In genomic region chr7:105735464-105735863, GRCm38 (mm10) we compare ENCODE assay signal across 8 mouse cellular contexts. TPM values are rescaled to one million over a fixed set of nuclear protein-coding genes. Genes with fewer than 3 reads are reported as not detected.
DNase-seq lines count a peak whose midpoint lies in the region; ATAC-seq and TF ChIP-seq lines count a peak whose summit lies in the region.
"Not testable (repeated sequence)": the region's sequence is repeated elsewhere in the genome, so short reads cannot be mapped to it uniquely, and the experiment has no call there.

No protein-coding gene starts in this region.

- 42% methylated on average over 4 of the region's 4 CpGs for WGBS in cerebellum, adult 2 months
- WGBS in forebrain, embryonic 12.5 days, result 53% methylated on average over 4 of the region's 4 CpGs
- WGBS in heart, embryonic 14.5 days, result 32% methylated on average over 3 of the region's 4 CpGs
- 38% methylated on average over 4 of the region's 4 CpGs for WGBS in intestine, embryonic 15.5 days
- WGBS in limb, embryonic 14.5 days, result 43% methylated on average over 4 of the region's 4 CpGs
- WGBS in lung, postnatal 0 days, result 25% methylated on average over 3 of the region's 4 CpGs
- 59% methylated on average over 4 of the region's 4 CpGs for WGBS in neural tube, embryonic 12.5 days

- H3K27ac ChIP-seq in cerebellum, adult 2 months (ENCODE audit: insufficient read depth, low read length); forebrain, embryonic 12.5 days; heart, embryonic 14.5 days (replicated peaks in 1 of 2; ENCODE audit: control insufficient read depth in 1 of 2, insufficient read depth in 1 of 2, low read depth in 2 of 2, low read length in 2 of 2); intestine, embryonic 15.5 days; neural tube, embryonic 12.5 days: not testable (repeated sequence)
- H3K27ac ChIP-seq in limb, embryonic 14.5 days (replicated peaks; ENCODE audit: low read depth, low read length), result peak overlapping the region; percentile 85
- peak overlapping the region; percentile 97 for H3K27ac ChIP-seq in lung, postnatal 0 days (ENCODE audit: low read length)

- TF ChIP-seq POLR2A in cerebellum, adult 2 months (IDR thresholded peaks at IDR 0.05; ENCODE audit: borderline replicate concordance, insufficient read depth, low read length); limb, embryonic 14.5 days (IDR thresholded peaks at IDR 0.05; ENCODE audit: borderline replicate concordance, extremely low read depth, insufficient read depth, insufficient read length): not testable (repeated sequence)

- H3K9ac ChIP-seq in forebrain, embryonic 12.5 days, result peak overlapping the region; percentile 86
- H3K9ac ChIP-seq in heart, embryonic 14.5 days (ENCODE audit: low read length), result peak overlapping the region; percentile 98
- H3K9ac ChIP-seq in intestine, embryonic 15.5 days, result peak overlapping the region; percentile 76
- peak overlapping the region; percentile 89 for H3K9ac ChIP-seq in limb, embryonic 14.5 days (ENCODE audit: low read depth, low read length, severe bottlenecking)
- H3K9ac ChIP-seq in lung, postnatal 0 days (replicated peaks; ENCODE audit: low read depth), result peak overlapping the region; percentile 97
- peak overlapping the region; percentile 70 for H3K9ac ChIP-seq in neural tube, embryonic 12.5 days

- H3K36me3 ChIP-seq in forebrain, embryonic 12.5 days (replicated peaks), result peaks cover 54% of the 10 kb centered on the region
- peaks cover 57% of the 10 kb centered on the region for H3K36me3 ChIP-seq in heart, embryonic 14.5 days (ENCODE audit: control insufficient read depth, insufficient read depth, low read length)
- peaks cover 28% of the 10 kb centered on the region for H3K36me3 ChIP-seq in intestine, embryonic 15.5 days
- H3K36me3 ChIP-seq in limb, embryonic 14.5 days (ENCODE audit: control insufficient read depth, insufficient read depth, low read length), result peaks cover 45% of the 10 kb centered on the region
- H3K36me3 ChIP-seq in lung, postnatal 0 days (ENCODE audit: insufficient read depth, low read length), result peaks cover 38% of the 10 kb centered on the region
- H3K36me3 ChIP-seq in neural tube, embryonic 12.5 days, result peaks cover 52% of the 10 kb centered on the region

- not testable (repeated sequence) for H3K9me3 ChIP-seq in forebrain, embryonic 12.5 days; heart, embryonic 14.5 days (ENCODE audit: control insufficient read depth, low read length); intestine, embryonic 15.5 days; limb, embryonic 14.5 days (ENCODE audit: control insufficient read depth, low read length); lung, postnatal 0 days (ENCODE audit: low read length); neural tube, embryonic 12.5 days

- not testable (repeated sequence) for TF ChIP-seq CTCF in cerebellum, adult 2 months (IDR thresholded peaks at IDR 0.05; ENCODE audit: borderline replicate concordance, insufficient read depth, low read depth, low read length); lung, postnatal 0 days (IDR thresholded peaks at IDR 0.05)

- not testable (repeated sequence) for TF ChIP-seq EP300 in lung, postnatal 0 days (IDR thresholded peaks at IDR 0.05)

- H3K4me1 ChIP-seq in cerebellum, adult 2 months (ENCODE audit: control insufficient read depth, insufficient read depth, low read length), result not testable (repeated sequence)
- peaks cover 25% of the 10 kb centered on the region for H3K4me1 ChIP-seq in forebrain, embryonic 12.5 days
- peaks cover 7 to 29% of the 10 kb centered on the region in 2 experiments for H3K4me1 ChIP-seq in heart, embryonic 14.5 days (ENCODE audit: control insufficient read depth in 2 of 2, insufficient read depth in 2 of 2, low read length in 2 of 2)
- H3K4me1 ChIP-seq in intestine, embryonic 15.5 days (replicated peaks), result peaks cover 16% of the 10 kb centered on the region; the same call in 1 of the 2 replicates
- peaks cover 25% of the 10 kb centered on the region for H3K4me1 ChIP-seq in limb, embryonic 14.5 days (ENCODE audit: control insufficient read depth, insufficient read depth, low read length)
- H3K4me1 ChIP-seq in lung, postnatal 0 days (ENCODE audit: insufficient read depth, low read depth, low read length), result peaks cover 10% of the 10 kb centered on the region; the same call in 1 of the 2 replicates
- peaks cover 16% of the 10 kb centered on the region for H3K4me1 ChIP-seq in neural tube, embryonic 12.5 days

- peak overlapping the region; percentile 50 for H3K4me3 ChIP-seq in cerebellum, adult 2 months (replicated peaks; ENCODE audit: insufficient read depth, low read depth, low read length)
- H3K4me3 ChIP-seq in forebrain, embryonic 12.5 days (replicated peaks), result peak overlapping the region; percentile 78
- H3K4me3 ChIP-seq in heart, embryonic 14.5 days (ENCODE audit: control insufficient read depth in 1 of 2, insufficient read depth in 1 of 2, low read depth in 1 of 2, low read length in 2 of 2), result peak overlapping the region; percentile 91 to 98; a peak in 3 of 4 replicates
- peak overlapping the region; percentile 90 for H3K4me3 ChIP-seq in intestine, embryonic 15.5 days (replicated peaks)
- peak overlapping the region; percentile 86 for H3K4me3 ChIP-seq in limb, embryonic 14.5 days (replicated peaks; ENCODE audit: low read length)
- H3K4me3 ChIP-seq in lung, postnatal 0 days (ENCODE audit: low read depth, low read length), result peak overlapping the region; percentile 88
- H3K4me3 ChIP-seq in neural tube, embryonic 12.5 days, result peak overlapping the region; percentile 82

- peak; percentile 19 for DNase-seq in CD4-positive helper T cell, adult 2 months (ENCODE audit: low read depth, low spot score)
- DNase-seq in cerebellum, adult 2 months; limb, embryonic 14.5 days (ENCODE audit: low spot score): not testable (repeated sequence)
- peak; percentile 12 for DNase-seq in lung, postnatal 0 days (ENCODE audit: low spot score)

- not testable (repeated sequence) for H3K27me3 ChIP-seq in cerebellum, adult 2 months (ENCODE audit: control insufficient read depth, insufficient read depth, low read length); forebrain, embryonic 12.5 days; heart, embryonic 14.5 days (ENCODE audit: control insufficient read depth, insufficient read depth, low read length); intestine, embryonic 15.5 days (replicated peaks); limb, embryonic 14.5 days (ENCODE audit: control insufficient read depth, insufficient read depth, low read length); lung, postnatal 0 days (replicated peaks; ENCODE audit: insufficient read depth, low read length); neural tube, embryonic 12.5 days (replicated peaks)

- not testable (repeated sequence) for ATAC-seq in forebrain, embryonic 12.5 days (ENCODE audit: low FRiP score); heart, embryonic 14.5 days (ENCODE audit: insufficient number of reproducible peaks, insufficient read depth, low FRiP score, low read depth); intestine, embryonic 15.5 days; limb, embryonic 14.5 days (ENCODE audit: low FRiP score, low read depth); lung, postnatal 0 days; neural tube, embryonic 12.5 days (ENCODE audit: low FRiP score, low read depth)

- peak overlapping the region; percentile 86 for H3K4me2 ChIP-seq in forebrain, embryonic 12.5 days
- H3K4me2 ChIP-seq in heart, embryonic 14.5 days (ENCODE audit: low read length), result peak overlapping the region; percentile 94
- H3K4me2 ChIP-seq in intestine, embryonic 15.5 days (replicated peaks), result peak overlapping the region; percentile 73
- H3K4me2 ChIP-seq in limb, embryonic 14.5 days (replicated peaks; ENCODE audit: low read depth, low read length, severe bottlenecking), result peak overlapping the region; percentile 70
- H3K4me2 ChIP-seq in lung, postnatal 0 days (replicated peaks; ENCODE audit: low read depth, low read length), result peak overlapping the region; percentile 87
- peak overlapping the region; percentile 87 for H3K4me2 ChIP-seq in neural tube, embryonic 12.5 days (replicated peaks)

RNA-seq across cellular contexts. Expression of gene Ilk, which starts 0.9 kb away (rescaled TPM):
- 182 and 190 TPM in 2 replicates for polyA plus RNA-seq in cerebellum, adult 2 months (2012; rRNA removed)
- 184 and 187 TPM in 2 replicates for polyA plus RNA-seq in forebrain, embryonic 12.5 days (2016; fragmentation: Nextera tagmentation; extraction: Ambion mirVana)
- polyA plus RNA-seq in heart, embryonic 14.5 days (2014; fragmentation: Nextera tagmentation; extraction: Ambion mirVana), result 401 and 404 TPM in 2 replicates
- 313 and 320 TPM in 2 replicates for polyA plus RNA-seq in intestine, embryonic 15.5 days (2015; fragmentation: Nextera tagmentation; extraction: Ambion mirVana)
- polyA plus RNA-seq in limb, embryonic 14.5 days (2012; rRNA removed), result 317 and 333 TPM in 2 replicates
- 353 and 358 TPM in 2 replicates for polyA plus RNA-seq in limb, embryonic 14.5 days (2014; fragmentation: Nextera tagmentation; extraction: Ambion mirVana)
- 378 and 390 TPM in 2 replicates for polyA plus RNA-seq in lung, postnatal 0 days (2015; fragmentation: Nextera tagmentation; extraction: Ambion mirVana)
- polyA plus RNA-seq in neural tube, embryonic 12.5 days (2016; fragmentation: Nextera tagmentation; extraction: Ambion mirVana), result 220 and 230 TPM in 2 replicates

RNA-seq across cellular contexts. Expression of gene Rrp8, which starts 1.7 kb away (rescaled TPM):
- 16.2 and 16.4 TPM in 2 replicates for polyA plus RNA-seq in cerebellum, adult 2 months (2012; rRNA removed)
- polyA plus RNA-seq in forebrain, embryonic 12.5 days (2016; fragmentation: Nextera tagmentation; extraction: Ambion mirVana), result 39.5 and 41.5 TPM in 2 replicates
- polyA plus RNA-seq in heart, embryonic 14.5 days (2014; fragmentation: Nextera tagmentation; extraction: Ambion mirVana), result 19.6 and 22.4 TPM in 2 replicates
- polyA plus RNA-seq in intestine, embryonic 15.5 days (2015; fragmentation: Nextera tagmentation; extraction: Ambion mirVana), result 32.4 and 34.4 TPM in 2 replicates
- polyA plus RNA-seq in limb, embryonic 14.5 days (2012; rRNA removed), result 23.9 and 27.6 TPM in 2 replicates
- polyA plus RNA-seq in limb, embryonic 14.5 days (2014; fragmentation: Nextera tagmentation; extraction: Ambion mirVana), result 31.0 and 34.6 TPM in 2 replicates
- 19.0 and 19.3 TPM in 2 replicates for polyA plus RNA-seq in lung, postnatal 0 days (2015; fragmentation: Nextera tagmentation; extraction: Ambion mirVana)
- 31.4 and 32.3 TPM in 2 replicates for polyA plus RNA-seq in neural tube, embryonic 12.5 days (2016; fragmentation: Nextera tagmentation; extraction: Ambion mirVana)

RNA-seq across cellular contexts. Expression of gene Taf10, which starts 8.7 kb away (rescaled TPM):
- 177 and 182 TPM in 2 replicates for polyA plus RNA-seq in cerebellum, adult 2 months (2012; rRNA removed)
- 145 and 170 TPM in 2 replicates for polyA plus RNA-seq in forebrain, embryonic 12.5 days (2016; fragmentation: Nextera tagmentation; extraction: Ambion mirVana)
- polyA plus RNA-seq in heart, embryonic 14.5 days (2014; fragmentation: Nextera tagmentation; extraction: Ambion mirVana), result 135 and 159 TPM in 2 replicates
- polyA plus RNA-seq in intestine, embryonic 15.5 days (2015; fragmentation: Nextera tagmentation; extraction: Ambion mirVana), result 134 and 140 TPM in 2 replicates
- 251 and 282 TPM in 2 replicates for polyA plus RNA-seq in limb, embryonic 14.5 days (2012; rRNA removed)
- 155 and 163 TPM in 2 replicates for polyA plus RNA-seq in limb, embryonic 14.5 days (2014; fragmentation: Nextera tagmentation; extraction: Ambion mirVana)
- polyA plus RNA-seq in lung, postnatal 0 days (2015; fragmentation: Nextera tagmentation; extraction: Ambion mirVana), result 111 and 121 TPM in 2 replicates
- polyA plus RNA-seq in neural tube, embryonic 12.5 days (2016; fragmentation: Nextera tagmentation; extraction: Ambion mirVana), result 165 and 171 TPM in 2 replicates

RNA-seq across cellular contexts. Expression of gene Tpp1, which starts 16.6 kb away (rescaled TPM):
- polyA plus RNA-seq in cerebellum, adult 2 months (2012; rRNA removed), result 92.1 and 115 TPM in 2 replicates
- 45.8 and 48.3 TPM in 2 replicates for polyA plus RNA-seq in forebrain, embryonic 12.5 days (2016; fragmentation: Nextera tagmentation; extraction: Ambion mirVana)
- 89.2 and 104 TPM in 2 replicates for polyA plus RNA-seq in heart, embryonic 14.5 days (2014; fragmentation: Nextera tagmentation; extraction: Ambion mirVana)
- polyA plus RNA-seq in intestine, embryonic 15.5 days (2015; fragmentation: Nextera tagmentation; extraction: Ambion mirVana), result 109 TPM in 2 replicates
- 58.5 and 79.8 TPM in 2 replicates for polyA plus RNA-seq in limb, embryonic 14.5 days (2012; rRNA removed)
- 64.8 and 64.9 TPM in 2 replicates for polyA plus RNA-seq in limb, embryonic 14.5 days (2014; fragmentation: Nextera tagmentation; extraction: Ambion mirVana)
- polyA plus RNA-seq in lung, postnatal 0 days (2015; fragmentation: Nextera tagmentation; extraction: Ambion mirVana), result 107 and 110 TPM in 2 replicates
- 37.4 and 40.3 TPM in 2 replicates for polyA plus RNA-seq in neural tube, embryonic 12.5 days (2016; fragmentation: Nextera tagmentation; extraction: Ambion mirVana)

RNA-seq across cellular contexts. Expression of gene Dchs1, which starts 52.0 kb away (rescaled TPM):
- polyA plus RNA-seq in cerebellum, adult 2 months (2012; rRNA removed), result 4.5 and 5.0 TPM in 2 replicates
- 22.9 and 25.0 TPM in 2 replicates for polyA plus RNA-seq in forebrain, embryonic 12.5 days (2016; fragmentation: Nextera tagmentation; extraction: Ambion mirVana)
- 7.7 and 8.3 TPM in 2 replicates for polyA plus RNA-seq in heart, embryonic 14.5 days (2014; fragmentation: Nextera tagmentation; extraction: Ambion mirVana)
- 8.2 and 8.3 TPM in 2 replicates for polyA plus RNA-seq in intestine, embryonic 15.5 days (2015; fragmentation: Nextera tagmentation; extraction: Ambion mirVana)
- 48.6 and 72.0 TPM in 2 replicates for polyA plus RNA-seq in limb, embryonic 14.5 days (2012; rRNA removed)
- 28.5 and 34.7 TPM in 2 replicates for polyA plus RNA-seq in limb, embryonic 14.5 days (2014; fragmentation: Nextera tagmentation; extraction: Ambion mirVana)
- 3.0 and 3.4 TPM in 2 replicates for polyA plus RNA-seq in lung, postnatal 0 days (2015; fragmentation: Nextera tagmentation; extraction: Ambion mirVana)
- polyA plus RNA-seq in neural tube, embryonic 12.5 days (2016; fragmentation: Nextera tagmentation; extraction: Ambion mirVana), result 20.4 and 20.6 TPM in 2 replicates
